Mouse (Mus musculus) liver (tissue): ENCODE measurements at regions not wholly inside any gene's neighbourhood (a gene's known extent, or its start where the extent isn't known, plus 50 kb on each side); places are given as distances from the start of the nearest gene placed in this dataset.

Experiments
- DNase-seq: peaks from one replicate; pipeline ENCODE4 v3.0.0-alpha.2; 2020; ENCODE audit warnings: mixed read lengths

- DNase-seq, result no peak
Observed at GRCm38 (mm10) chr12:25283808-25284207, 186.9 kb upstream of the Id2 start.

- no peak for DNase-seq
Observed at GRCm38 (mm10) chr12:25281438-25281837, 184.5 kb upstream of the Id2 start.

- DNase-seq, result no peak
Observed at GRCm38 (mm10) chr12:25273631-25274305, 176.8 kb upstream of the Id2 start.

DNA sequence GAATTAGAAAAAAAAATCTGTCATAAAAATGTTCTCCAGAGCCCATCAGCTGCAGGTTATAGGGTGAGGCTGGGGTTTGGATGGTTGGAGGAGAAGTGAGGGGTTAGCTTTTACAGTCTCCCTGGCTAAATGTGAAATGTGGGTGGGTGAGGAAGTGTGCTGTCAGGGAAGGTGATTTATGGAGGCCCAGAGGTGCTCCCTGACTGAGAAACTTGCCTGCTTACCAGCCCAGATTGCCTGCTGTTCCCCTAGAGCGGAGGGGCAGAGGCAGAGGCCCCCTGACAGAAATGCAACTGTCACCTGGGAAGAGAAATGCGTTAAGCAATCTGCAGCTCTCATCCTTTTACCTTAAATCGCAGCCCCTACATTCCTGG, 175.8 kb upstream of the Id2 start:
- no peak for DNase-seq

- DNase-seq, result no peak
Observed at GRCm38 (mm10) chr12:25272114-25272751, 175.3 kb upstream of the Id2 start.

DNA sequence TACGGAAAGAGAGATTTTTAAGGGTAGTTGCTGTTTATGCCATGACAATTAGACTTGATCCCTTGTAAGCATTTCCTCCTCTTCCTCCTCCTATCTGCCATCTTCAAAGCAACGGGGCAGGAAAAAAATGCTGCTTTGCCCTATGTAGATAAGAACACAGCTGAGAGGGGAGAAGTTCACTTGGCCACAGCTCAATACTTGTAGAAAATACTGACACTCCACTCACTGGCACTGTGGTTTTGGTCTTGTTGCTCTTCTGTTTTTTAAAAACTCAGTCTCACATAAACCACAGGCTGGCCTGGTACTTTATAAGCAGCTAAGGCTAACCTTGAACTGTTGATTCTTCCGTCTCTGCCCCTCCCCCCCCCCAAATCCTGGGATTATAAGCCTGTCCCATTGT, 172.9 kb upstream of the Id2 start:
- DNase-seq, result no peak

DNA sequence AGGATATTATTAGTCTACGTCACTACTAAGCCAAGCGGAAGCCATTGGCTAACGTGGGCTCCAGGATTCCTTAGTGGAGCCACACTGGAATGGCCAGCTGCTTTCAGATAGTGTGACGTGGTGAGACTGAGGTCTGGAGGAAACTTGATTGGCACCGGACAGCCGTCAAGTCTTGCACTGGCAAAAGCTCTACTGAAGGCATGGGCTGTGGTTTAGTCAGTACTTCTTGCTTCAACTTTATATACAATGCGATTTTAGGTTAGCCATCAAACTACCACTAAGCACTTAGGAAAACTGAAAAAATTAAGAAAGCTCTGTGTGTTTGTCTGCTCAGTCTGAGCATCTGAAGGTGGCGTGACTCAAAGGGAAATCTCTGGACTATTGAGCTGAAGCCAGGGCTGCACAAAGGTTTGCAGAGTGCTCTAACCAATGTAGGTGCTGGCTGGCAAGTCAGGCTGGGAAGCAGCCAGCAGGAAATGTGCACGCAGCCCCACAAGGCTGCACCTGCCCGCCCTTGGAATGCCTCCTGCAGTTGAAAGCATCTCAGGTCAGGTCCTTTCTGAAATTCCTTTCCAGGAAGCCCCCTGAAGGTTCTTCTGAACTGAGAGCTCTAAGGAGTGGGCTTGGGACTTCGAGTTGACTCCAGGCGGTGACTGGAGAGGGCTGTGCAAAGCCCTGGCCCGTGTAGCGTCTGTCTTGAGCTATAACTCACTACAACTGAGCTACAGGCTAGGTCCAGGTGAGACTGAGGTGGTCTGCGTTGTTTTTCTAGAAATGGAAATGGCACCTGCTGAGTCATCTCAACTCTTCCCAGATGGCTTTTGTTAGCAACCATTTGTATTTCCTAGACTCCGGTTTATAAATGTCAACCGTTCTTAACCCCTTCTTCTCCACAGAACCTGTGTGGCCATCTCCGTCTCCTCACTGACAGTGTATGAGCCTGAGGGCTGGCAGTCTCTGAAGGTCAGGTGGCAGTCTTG, 172.2 kb upstream of the Id2 start:
- DNase-seq, result no peak

DNA sequence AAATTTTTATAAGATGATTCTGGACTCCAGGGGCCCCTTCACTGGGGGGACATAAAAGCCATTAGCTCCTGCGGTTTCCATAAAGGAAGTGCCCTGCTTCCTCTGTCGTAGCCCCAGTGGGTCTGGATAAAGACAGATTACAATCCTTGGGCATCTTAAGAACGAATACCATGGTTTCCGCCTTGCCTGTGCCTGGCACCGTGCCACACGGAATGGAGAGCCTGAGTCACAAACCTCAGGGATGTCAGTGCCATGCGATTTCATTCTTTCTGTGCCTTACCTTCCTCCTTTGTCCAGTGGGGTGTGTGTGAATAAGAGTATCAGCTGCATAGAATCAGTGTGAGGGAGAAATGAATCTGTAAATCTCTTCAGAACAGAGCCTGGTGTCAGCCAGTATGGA, 171.4 kb upstream of the Id2 start:
- no peak for DNase-seq

- no peak for DNase-seq
Observed at GRCm38 (mm10) chr12:25267572-25268115, 170.7 kb upstream of the Id2 start.

DNA sequence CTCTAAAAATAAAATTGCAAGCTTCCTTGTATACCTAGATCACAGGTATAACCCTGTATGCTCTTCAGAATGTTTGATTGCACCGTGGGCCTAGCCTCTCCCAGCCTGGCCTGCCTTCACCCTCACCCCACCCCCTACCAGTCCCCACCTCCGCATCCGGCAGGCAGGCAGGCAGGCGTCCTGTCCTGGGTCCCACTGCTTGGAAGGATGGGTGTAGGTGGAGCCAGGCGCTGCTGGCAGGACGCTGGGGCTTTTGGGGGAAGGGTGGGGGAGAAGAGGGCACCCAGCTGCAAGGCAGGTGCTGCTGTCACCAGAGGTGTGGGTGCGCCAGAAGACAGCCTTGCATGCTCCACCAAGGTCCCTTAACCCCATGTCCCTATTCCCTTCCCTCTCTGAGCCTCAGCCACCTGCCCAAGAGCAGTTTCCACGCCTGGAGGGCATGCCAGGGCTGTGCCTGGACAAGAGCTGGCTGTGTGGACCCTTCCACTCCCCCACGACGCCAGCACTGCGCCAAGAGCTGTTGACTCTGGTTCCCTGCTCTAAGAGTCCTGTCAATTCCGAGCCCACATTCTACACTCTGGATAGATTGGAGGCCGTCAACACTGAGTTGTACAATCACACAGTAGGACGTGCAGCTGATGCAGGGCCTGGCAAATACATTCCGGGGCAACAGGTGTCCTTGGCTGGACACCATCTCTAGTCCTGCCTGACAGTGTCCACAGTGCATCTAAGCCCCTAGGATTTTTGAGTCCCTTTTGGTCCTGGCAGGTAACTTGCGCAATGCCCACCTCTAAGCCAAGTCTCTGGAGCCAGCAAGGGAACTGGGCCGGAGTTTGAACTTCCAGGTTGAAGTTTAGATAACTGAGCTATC, 170.0 kb upstream of the Id2 start:
- DNase-seq, result no peak

DNA sequence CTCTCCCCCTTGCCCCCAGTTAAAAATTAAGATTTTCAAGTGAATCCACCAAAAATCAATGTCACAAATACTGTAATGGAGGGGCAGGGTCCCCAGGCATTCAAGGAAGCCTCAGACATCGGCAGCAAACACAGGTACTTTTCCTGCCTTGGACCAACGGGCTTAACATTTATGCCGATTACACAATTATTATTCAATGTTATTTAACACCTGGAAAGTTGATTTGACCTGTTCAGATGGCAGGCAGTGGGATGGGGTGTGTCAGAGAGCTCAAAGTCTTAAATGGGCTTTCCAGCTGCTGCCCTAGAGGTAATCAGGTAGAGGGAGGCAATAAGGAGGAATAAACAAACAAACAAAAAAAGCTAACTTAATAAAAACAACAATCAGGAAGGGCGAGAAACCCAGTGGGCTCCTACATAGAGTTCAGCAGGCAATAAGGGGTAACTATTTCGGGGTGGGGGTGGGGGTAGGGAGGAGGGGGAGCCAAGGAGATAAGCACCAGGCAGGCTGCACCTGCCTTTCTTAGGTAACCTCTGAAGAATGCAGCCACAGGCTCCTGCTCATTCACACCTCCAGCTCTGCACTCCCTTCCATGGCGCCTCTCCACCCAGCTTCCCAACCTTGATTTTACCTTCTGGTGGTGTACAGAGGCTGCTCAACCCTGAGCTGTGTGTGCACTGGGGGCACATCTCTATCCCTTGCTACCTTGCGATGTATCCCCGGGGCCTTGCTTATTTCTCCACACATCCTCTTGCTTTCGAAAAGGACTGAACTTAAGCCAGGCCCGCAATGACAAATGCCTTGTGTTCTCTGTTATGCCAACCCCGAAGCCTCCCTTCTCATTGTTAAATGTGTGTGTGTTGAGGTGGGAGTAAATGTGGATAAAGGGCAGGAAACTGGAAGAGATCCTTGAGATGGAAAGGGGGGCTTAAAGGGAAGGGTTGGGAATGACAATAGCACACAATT, 168.9 kb upstream of the Id2 start:
- no peak for DNase-seq

DNA sequence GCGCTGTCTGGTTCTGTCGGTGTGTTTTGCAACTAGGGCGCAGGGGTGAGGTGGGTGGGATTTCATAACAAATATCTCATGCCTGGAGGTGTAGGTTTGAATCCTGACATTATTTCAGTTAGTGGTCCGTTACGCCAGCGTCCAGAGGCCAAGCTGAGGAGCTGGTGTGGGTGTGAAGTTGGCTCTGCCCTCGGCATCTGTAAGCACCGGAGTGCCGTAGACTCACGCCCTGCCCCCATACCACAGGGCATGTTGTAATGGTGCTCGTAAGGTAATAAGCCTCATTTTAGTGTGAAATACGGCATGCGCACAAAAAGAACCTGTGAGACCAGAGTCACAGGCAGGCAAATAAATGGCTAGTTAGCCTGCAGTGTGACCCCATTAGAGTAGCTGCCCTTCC, 168.1 kb upstream of the Id2 start:
- no peak for DNase-seq

DNA sequence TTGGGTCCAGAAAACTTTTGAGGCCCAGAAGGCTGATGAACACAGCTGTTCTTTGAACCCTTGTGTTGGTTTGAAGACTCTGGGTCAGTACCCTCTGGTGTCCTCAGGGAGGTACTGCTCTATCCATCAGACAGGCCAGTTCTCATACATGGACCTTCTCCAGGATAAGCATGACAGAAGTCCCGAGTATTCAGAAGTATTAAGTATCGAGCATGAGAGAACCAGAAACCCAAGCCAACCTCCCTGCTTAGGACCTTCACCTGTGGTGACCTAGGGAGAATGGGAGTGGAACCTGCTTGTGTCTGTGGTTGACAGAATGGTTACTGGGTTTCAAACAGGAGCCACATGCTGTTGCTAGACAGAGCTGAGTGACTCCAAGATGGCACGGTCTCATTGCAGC, 167.5 kb upstream of the Id2 start:
- no peak for DNase-seq

- no peak for DNase-seq
Observed at GRCm38 (mm10) chr12:25262461-25262860, 165.5 kb upstream of the Id2 start.

DNA sequence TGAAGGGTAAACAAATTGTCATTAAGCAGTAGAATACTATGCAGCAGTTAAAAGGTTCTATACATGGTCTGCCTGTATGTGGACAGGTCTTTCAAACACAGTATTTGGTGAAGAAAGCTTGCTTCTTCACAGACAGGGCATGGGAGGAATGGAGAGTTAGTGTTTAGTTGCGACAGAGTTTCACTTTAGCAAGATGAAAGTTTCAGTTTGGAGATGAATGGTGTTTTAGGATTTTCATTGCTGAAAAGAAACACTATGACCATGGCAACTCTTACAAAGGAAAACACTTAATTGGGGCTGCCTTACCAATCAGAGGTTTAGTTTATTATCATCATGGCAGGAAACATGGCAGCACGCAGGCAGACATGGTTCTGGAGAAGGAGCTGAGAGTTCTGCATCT, 162.2 kb upstream of the Id2 start:
- no peak for DNase-seq

GRCm38 (mm10) chr12:25256268-25256667, 159.3 kb upstream of the Id2 start:
- no peak for DNase-seq

GRCm38 (mm10) chr12:25254716-25255115, 157.8 kb upstream of the Id2 start:
- DNase-seq, result no peak

GRCm38 (mm10) chr12:25252776-25253510, 156.0 kb upstream of the Id2 start:
- no peak for DNase-seq

- DNase-seq, result no peak
Observed at GRCm38 (mm10) chr12:25251411-25252171, 154.7 kb upstream of the Id2 start.

DNA sequence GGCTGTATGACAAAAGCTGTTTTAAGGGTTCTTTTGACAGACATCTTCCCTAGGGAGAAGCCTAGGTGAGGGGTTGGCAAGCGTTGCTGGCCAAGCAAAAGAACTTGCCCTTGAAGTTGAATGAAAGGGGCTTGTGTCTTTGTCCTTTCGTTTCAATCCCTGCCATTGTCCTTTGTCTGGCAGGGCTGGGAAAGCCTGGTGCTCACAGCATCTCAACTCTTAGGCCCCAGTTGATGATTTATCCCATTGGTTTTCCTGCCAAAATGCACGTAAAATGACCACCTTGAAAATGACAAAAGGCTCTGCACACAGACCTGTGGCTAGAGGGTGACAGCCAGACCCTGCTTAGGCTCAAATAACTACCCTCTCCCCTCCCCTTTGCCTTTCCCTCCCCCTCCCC, 153.9 kb upstream of the Id2 start:
- no peak for DNase-seq
